Mouse (Mus musculus): ENCODE results near the gene Ttc9c. TPM values are rescaled to one million over a fixed set of nuclear protein-coding genes. Genes with fewer than 3 reads are reported as not detected.

The Ttc9c gene
- polyA plus RNA-seq (2012) = 2.8 and 3.5 TPM in 2 replicates

GRCm38 (mm10) chr19:8818801-8819595, at the start of gene Ttc9c:
Gene Ttc9c, minus strand, starts transcription at chr19:8819333.

GRCm38 (mm10) chr19:8850402-8850901, 31.3 kb upstream of the Ttc9c start, which contains the start of gene Lrrn4cl:
Gene Lrrn4cl, plus strand, starts transcription at chr19:8850768.

GRCm38 (mm10) chr19:8839103-8839907, 20.2 kb upstream of the Ttc9c start, which contains the start of gene Gng3:
Gene Gng3, minus strand, starts transcription at chr19:8839194.

GRCm38 (mm10) chr19:8837251-8837791, 18.2 kb upstream of the Ttc9c start, which contains the start of gene Bscl2:
Gene Bscl2, plus strand, starts transcription at chr19:8837467.

GRCm38 (mm10) chr19:8829660-8830059, 10.5 kb upstream of the Ttc9c start, which contains the start of gene AC129217.1:
Gene AC129217.1, plus strand, starts transcription at chr19:8829773.

GRCm38 (mm10) chr19:8819596-8820423, 677 bp upstream of the Ttc9c start, which contains the start of gene Hnrnpul2:
Gene Hnrnpul2, plus strand, starts transcription at chr19:8820010.

GRCm38 (mm10) chr19:8802130-8802821, 16.9 kb downstream of the Ttc9c start, which contains the start of gene Zbtb3:
Gene Zbtb3, plus strand, starts transcription at chr19:8802555.

GRCm38 (mm10) chr19:8798264-8798946, 20.7 kb downstream of the Ttc9c start, which contains the start of gene Polr2g:
Gene Polr2g, minus strand, starts transcription at chr19:8798577.

GRCm38 (mm10) chr19:8786008-8786781, 32.9 kb downstream of the Ttc9c start, which contains the start of gene Taf6l:
Gene Taf6l, minus strand, starts transcription at chr19:8786417.

GRCm38 (mm10) chr19:8774086-8774835, 44.9 kb downstream of the Ttc9c start, which contains the start of gene Tmem179b:
Gene Tmem179b, minus strand, starts transcription at chr19:8774467.

GRCm38 (mm10) chr19:8770567-8771270, 48.4 kb downstream of the Ttc9c start, which contains the start of gene Tmem223:
Gene Tmem223, plus strand, starts transcription at chr19:8770996.

Other genes starting within 250 kb of the Ttc9c start
- 0.02 TPM in 1 of 2 replicates, not detected in the other for gene Slc22a8, start 228.1 kb downstream of the Ttc9c start, polyA plus RNA-seq (2012)
- not detected in 2 replicates for gene Slc22a6, start 201.3 kb downstream of the Ttc9c start, polyA plus RNA-seq (2012)
- gene Chrm1, start 155.5 kb downstream of the Ttc9c start, polyA plus RNA-seq (2012) = 0.06 and 0.22 TPM in 2 replicates
- 116 and 163 TPM in 2 replicates for gene Slc3a2, start 96.0 kb downstream of the Ttc9c start, polyA plus RNA-seq (2012)
- gene Wdr74, start 83.5 kb downstream of the Ttc9c start, polyA plus RNA-seq (2012) = 37.5 and 45.6 TPM in 2 replicates
- gene 1700092M07Rik, start 78.6 kb downstream of the Ttc9c start, polyA plus RNA-seq (2012) = 1.1 and 2.8 TPM in 2 replicates
- 24.2 and 27.7 TPM in 2 replicates for gene Stx5a, start 77.9 kb downstream of the Ttc9c start, polyA plus RNA-seq (2012)
- 37.5 and 54.2 TPM in 2 replicates for gene Nxf1, start 62.3 kb downstream of the Ttc9c start, polyA plus RNA-seq (2012)
- gene Tmem223, start 48.3 kb downstream of the Ttc9c start, polyA plus RNA-seq (2012) = 51.0 and 63.4 TPM in 2 replicates
- 61.1 and 78.1 TPM in 2 replicates for gene Tmem179b, start 44.9 kb downstream of the Ttc9c start, polyA plus RNA-seq (2012)
- 35.3 and 40.4 TPM in 2 replicates for gene Taf6l, start 32.9 kb downstream of the Ttc9c start, polyA plus RNA-seq (2012)
- 5.0 and 6.5 TPM in 2 replicates for gene Polr2g, start 20.8 kb downstream of the Ttc9c start, polyA plus RNA-seq (2012)
- 0.30 and 0.85 TPM in 2 replicates for gene Zbtb3, start 16.8 kb downstream of the Ttc9c start, polyA plus RNA-seq (2012)
- 136 and 204 TPM in 2 replicates for gene Hnrnpul2, start 677 bp upstream of the Ttc9c start, polyA plus RNA-seq (2012)
- gene AC129217.1, start 10.4 kb upstream of the Ttc9c start, polyA plus RNA-seq (2012) = 141 and 155 TPM in 2 replicates
- gene Bscl2, start 18.1 kb upstream of the Ttc9c start, polyA plus RNA-seq (2012) = 91.7 and 97.7 TPM in 2 replicates
- not detected in 2 replicates for gene Gng3, start 19.9 kb upstream of the Ttc9c start, polyA plus RNA-seq (2012)
- gene Lrrn4cl, start 31.4 kb upstream of the Ttc9c start, polyA plus RNA-seq (2012) = 0.07 and 0.34 TPM in 2 replicates
- gene Ubxn1, start 52.2 kb upstream of the Ttc9c start, polyA plus RNA-seq (2012) = 176 and 267 TPM in 2 replicates
- 60.4 and 63.7 TPM in 2 replicates for gene Uqcc3, start 61.6 kb upstream of the Ttc9c start, polyA plus RNA-seq (2012)
- 0.47 and 0.98 TPM in 2 replicates for gene Lbhd1, start 64.4 kb upstream of the Ttc9c start, polyA plus RNA-seq (2012)
- not detected in 2 replicates for gene Gm49403, start 64.6 kb upstream of the Ttc9c start, polyA plus RNA-seq (2012)
- 68.5 and 78.3 TPM in 2 replicates for gene 1810009A15Rik, start 69.5 kb upstream of the Ttc9c start, polyA plus RNA-seq (2012)
- 10.1 and 13.2 TPM in 2 replicates for gene Gm49416, start 69.6 kb upstream of the Ttc9c start, polyA plus RNA-seq (2012)
- 32.4 and 39.0 TPM in 2 replicates for gene Ints5, start 73.7 kb upstream of the Ttc9c start, polyA plus RNA-seq (2012)
- gene Ganab, start 78.7 kb upstream of the Ttc9c start, polyA plus RNA-seq (2012) = 52.6 and 60.1 TPM in 2 replicates
- 129 and 153 TPM in 2 replicates for gene B3gat3, start 101.0 kb upstream of the Ttc9c start, polyA plus RNA-seq (2012)
- 8.8 and 9.0 TPM in 2 replicates for gene Rom1, start 110.0 kb upstream of the Ttc9c start, polyA plus RNA-seq (2012)
- gene Eml3, start 110.2 kb upstream of the Ttc9c start, polyA plus RNA-seq (2012) = 76.3 and 82.6 TPM in 2 replicates
- 58.4 and 74.1 TPM in 2 replicates for gene Mta2, start 122.5 kb upstream of the Ttc9c start, polyA plus RNA-seq (2012)
- gene Tut1, start 134.5 kb upstream of the Ttc9c start, polyA plus RNA-seq (2012) = 28.2 and 29.0 TPM in 2 replicates
- 124 and 163 TPM in 2 replicates for gene Eef1g, start 147.7 kb upstream of the Ttc9c start, polyA plus RNA-seq (2012)
- gene Ahnak, start 170.0 kb upstream of the Ttc9c start, polyA plus RNA-seq (2012) = 19.1 and 29.1 TPM in 2 replicates